Mouse (Mus musculus) cerebellum, adult 9-10 months (tissue): Measurements from ENCODE around the gene Ankrd23.

Experiments
- DNase-seq: peaks from one replicate; pipeline ENCODE4 v3.0.0; 2022

The Ankrd23 gene

GRCm38 (mm10) chr1:36542925-36543324 is 6.2 kb upstream of the Ankrd23 start:
- no peak for DNase-seq

- peak; percentile 76 for DNase-seq
Measured at GRCm38 (mm10) chr1:36541844-36542243, 5.2 kb upstream of the Ankrd23 start.

GRCm38 (mm10) chr1:36540807-36541206 is 4.1 kb upstream of the Ankrd23 start:
- no peak for DNase-seq

DNA sequence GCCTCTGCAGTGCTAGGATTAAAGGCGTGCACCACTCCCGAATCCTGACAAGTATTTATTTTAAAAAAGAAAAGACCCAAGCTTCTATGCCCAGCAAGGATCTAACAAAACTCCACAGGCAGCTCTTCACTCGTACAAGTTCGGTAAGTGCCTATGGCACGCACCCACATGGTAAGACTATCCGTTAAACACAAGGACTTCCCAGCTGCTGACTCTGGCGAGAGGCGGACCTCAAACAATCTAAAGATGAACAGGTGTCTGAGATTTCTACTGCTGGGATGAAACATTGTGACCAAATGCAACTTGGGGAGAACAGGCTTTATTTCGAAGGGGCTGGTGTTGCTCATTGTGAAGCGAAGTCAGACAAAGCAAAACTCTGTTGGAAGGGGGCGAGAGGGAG is 3.4 kb upstream of the Ankrd23 start:
- no peak for DNase-seq

GRCm38 (mm10) chr1:36539186-36539585 is 2.5 kb upstream of the Ankrd23 start, which contains the start of gene Gm42417:
TSS of gene Gm42417 (minus strand) at chr1:36539429.
- DNase-seq, result no peak

DNA sequence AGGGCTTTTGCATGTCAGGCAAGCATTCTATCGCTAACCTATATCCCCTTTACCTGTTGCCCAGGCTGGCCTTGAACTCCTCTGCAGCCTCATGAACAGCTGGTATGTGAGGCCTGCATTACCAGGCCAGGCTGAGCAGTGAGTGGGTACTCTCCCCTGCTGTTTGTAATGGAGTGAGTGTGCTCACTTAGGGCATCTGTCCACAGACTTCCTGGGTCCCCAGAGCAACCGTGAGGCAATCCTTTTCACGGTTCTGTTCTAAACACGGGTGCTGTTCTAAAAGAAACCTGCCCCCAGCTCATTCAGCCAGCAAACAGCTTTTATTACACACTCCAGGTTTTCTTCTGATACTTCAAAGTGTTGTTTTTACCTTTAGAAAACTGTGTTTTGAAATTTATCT is 2.0 kb upstream of the Ankrd23 start:
- DNase-seq, result no peak

GRCm38 (mm10) chr1:36536397-36536728 is 320 bp downstream of the Ankrd23 start:
- no peak for DNase-seq

- peak; percentile 75 for DNase-seq
Measured at GRCm38 (mm10) chr1:36535477-36536396, 946 bp downstream of the Ankrd23 start.

DNA sequence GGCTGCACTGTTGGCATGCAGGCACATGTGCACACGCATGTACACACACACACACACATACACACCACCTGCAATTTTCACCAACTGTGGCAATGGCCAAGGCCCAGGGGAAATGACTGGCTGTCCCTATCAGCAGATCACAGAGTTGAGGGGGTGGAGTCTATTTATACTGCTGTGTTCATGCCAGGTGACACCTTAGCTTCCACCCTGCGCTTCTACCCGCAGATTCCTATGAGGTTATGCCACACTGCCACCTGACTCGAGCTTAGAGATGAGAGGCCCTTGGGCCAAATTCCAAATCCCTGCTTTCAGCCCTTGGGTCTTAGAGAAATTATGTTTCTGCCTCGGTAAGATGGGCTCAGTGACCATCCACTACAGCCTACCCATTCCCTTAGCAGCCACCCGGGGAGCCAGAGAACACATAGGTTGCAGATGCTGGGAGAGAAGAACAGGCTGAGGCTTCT is 2.1 kb downstream of the Ankrd23 start:
- no peak for DNase-seq

DNA sequence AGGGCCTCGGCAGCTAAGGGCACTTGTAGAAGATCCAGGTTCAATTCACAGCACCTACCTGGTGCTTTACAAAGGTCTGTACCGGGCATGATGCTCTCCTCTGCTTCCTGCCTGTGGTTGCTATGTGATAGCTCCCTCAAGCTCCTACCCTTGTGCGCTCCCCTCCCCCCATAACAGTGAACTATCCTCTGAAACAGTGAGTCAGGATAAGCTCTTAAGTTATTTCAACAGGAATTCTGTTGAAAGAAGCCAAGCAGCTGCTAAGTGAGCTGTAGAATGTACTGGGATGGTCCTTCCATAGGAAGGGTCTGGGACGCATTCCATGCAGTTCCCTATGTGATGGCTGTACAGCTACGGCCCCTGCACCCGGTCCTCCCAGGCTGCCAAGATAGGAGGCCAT is 3.1 kb downstream of the Ankrd23 start:
- no peak for DNase-seq

GRCm38 (mm10) chr1:36531461-36531860 is 5.2 kb downstream of the Ankrd23 start:
- no peak for DNase-seq

DNA sequence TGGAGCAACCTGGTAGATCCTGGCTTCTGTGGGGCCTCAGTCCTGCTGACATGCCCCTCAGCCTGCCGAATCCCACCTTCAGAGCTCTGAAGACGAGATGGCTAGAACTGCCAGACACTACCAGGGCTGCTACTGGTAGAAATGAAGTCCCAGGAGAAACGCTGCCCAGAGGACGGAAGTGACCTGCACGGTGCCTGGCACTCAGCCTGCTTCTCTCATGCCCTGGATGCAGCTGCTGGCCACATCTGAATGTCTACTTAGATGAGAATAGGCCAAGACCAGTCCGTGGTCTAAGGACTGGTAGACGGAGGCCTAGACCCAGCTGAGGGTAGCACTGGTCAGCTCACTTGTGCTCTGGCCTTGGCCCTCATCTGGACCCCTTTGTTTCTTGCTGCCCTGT is 5.7 kb downstream of the Ankrd23 start:
- no peak for DNase-seq

DNA sequence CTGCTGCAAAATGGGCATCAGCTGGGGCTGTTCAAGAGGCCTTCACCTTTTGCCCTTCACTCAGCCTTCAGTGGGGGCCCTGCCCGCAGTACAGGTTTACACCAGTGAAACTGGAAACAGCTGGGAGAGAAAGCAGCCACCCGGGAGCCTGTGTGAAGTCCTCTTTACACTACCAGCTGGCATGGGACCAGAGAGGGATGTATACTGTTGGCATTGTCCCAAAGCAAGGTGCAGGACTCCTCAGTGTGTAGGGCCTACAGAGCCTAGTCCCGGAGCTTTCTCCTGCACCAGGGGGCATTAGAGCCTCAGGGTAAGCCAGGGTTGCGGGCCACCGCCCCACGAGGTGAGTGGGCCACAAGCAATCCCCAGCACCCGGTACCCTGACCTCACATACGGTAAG is 6.2 kb downstream of the Ankrd23 start:
- DNase-seq, result no peak

DNA sequence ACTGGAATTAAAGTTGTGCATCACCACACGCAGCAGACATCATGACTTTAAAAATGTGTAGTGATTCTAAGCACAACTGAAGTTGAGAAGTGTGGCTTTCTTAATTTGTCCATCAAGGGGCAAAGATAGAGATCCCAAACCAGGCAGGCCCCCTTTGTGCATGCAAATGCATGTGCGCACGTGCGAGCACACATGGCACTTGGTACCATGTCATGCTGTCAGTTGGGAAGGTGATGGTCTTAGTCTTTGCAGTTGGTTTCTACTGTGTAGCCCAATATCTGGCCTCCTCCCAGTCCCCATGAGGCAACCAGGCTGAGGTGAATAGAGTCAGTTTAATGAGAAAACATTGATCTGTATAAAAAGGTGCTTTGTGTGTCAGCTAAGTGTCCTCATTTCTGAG is 6.8 kb downstream of the Ankrd23 start:
- DNase-seq, result no peak

DNA sequence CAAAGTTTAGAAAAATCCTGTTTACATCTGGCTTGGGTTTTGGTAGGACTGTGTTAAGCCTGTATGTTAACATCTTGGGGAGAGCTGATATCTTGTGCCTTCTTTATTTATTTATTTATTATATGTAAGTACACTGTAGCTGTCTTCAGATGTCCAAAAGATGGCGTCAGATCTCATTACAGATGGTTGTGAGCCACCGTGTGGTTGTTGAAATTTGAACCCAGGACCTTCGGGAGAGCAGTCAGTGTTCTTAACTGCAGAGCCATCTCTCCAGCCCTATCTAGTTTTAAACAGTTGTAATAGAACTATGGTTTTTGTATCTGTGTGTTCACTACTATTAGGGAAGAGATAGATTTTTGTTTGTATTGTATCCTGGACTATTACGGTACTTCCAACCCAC is 7.4 kb downstream of the Ankrd23 start:
- no peak for DNase-seq

GRCm38 (mm10) chr1:36528351-36528750 is 8.3 kb downstream of the Ankrd23 start:
- DNase-seq, result no peak

- DNase-seq, result no peak
Measured at GRCm38 (mm10) chr1:36526903-36527302, 9.8 kb downstream of the Ankrd23 start.

DNA sequence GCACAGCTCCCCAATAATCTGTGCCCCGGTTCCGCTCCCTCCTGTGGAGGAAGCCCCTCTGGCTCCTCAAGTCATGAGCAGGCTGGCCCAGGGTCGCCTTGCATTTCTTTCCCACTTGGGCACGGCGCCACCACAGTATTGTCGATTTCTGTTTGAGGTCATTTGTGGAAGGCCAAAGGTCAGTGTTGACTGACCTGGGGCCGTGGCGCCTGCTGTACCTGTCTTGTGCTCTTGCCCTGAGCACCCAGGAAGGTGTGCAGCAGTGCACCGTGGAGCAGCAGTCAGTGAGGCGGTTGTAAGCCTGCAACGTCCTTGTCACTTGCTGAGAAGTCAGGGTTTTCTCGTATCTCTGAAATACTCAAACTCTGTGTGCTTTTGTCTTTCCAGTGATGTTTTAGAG is 10.9 kb downstream of the Ankrd23 start:
- DNase-seq, result no peak

- DNase-seq, result no peak
Measured at GRCm38 (mm10) chr1:36524058-36524457, 12.6 kb downstream of the Ankrd23 start.

- no peak for DNase-seq
Measured at GRCm38 (mm10) chr1:36523332-36524013, 13.2 kb downstream of the Ankrd23 start.

DNA sequence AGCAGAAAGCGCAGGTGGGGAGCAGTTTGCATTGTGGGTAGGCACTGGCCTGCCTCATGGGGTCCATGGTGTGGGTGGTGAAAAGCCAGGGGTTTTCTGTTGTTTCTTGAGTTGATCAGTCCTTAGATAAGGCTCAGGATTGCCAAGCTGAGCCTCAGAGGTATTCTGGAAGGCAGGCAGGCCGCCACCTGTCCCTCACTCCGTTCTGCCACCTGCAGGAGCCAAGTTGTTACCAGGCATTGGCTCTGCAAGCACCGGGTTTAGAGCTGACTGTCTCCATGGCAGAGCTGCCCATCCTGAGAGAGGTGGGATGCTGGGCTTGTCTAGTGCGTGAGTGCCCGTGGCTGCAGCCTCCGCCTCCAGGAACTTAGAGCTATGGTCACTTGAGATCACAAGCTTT is 14.5 kb downstream of the Ankrd23 start:
- DNase-seq, result no peak

- DNase-seq, result no peak
Measured at GRCm38 (mm10) chr1:36519626-36520025, 17.1 kb downstream of the Ankrd23 start.

DNA sequence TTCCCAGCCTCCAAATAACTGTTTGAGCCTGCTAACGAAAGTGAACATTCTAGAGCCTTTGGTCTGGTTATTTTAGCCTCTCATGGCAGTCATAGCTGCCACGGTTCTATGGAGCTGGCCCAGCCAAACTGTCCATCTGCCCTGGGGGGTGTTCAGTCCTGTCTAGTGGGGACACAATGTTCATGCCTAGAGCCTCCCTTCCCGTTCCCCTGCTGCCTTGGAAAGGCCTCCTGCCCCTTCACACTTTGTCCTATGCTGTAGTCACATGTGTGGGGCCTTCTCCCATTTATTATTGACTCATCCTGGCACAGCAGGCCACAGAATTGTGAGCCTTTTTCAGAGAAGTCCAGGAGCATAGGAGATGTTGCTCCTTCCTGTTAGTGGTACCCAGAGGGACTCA is 18.4 kb downstream of the Ankrd23 start:
- DNase-seq, result no peak

- DNase-seq, result peak; percentile 74
Measured at GRCm38 (mm10) chr1:36513718-36514117, 23.0 kb downstream of the Ankrd23 start.
